Mouse (Mus musculus) CH12.LX (cell line): ENCODE data around the gene Irx2. TPM values are rescaled to one million over a fixed set of nuclear protein-coding genes. Genes with fewer than 3 reads are reported as not detected.

Source experiments
- DNase-seq: peaks from one replicate; pipeline ENCODE4 v3.0.0-alpha.2; 2013; ENCODE audit errors: extremely low read depth
- H3K27ac ChIP-seq: 2 replicates; pipeline ENCODE4 v1.5.1; 2012; ENCODE audit warnings: low read depth, mild to moderate bottlenecking, control low read depth, moderate library complexity; ENCODE audit not compliant: insufficient read depth
- H3K27me3 ChIP-seq: replicated peaks from 2 replicates; pipeline ENCODE3; 2012; ENCODE audit warnings: inconsistent platforms
- H3K36me3 ChIP-seq, 2 experiments: replicated peaks in 1 of 2; 2 replicates each; pipeline versions ENCODE3 to v1.6.1; 2012; ENCODE audit warnings: inconsistent platforms in 1 of 2, low read length in 1 of 2, mild to moderate bottlenecking in 1 of 2, mixed read lengths in 1 of 2, moderate library complexity in 1 of 2; ENCODE audit not compliant: control insufficient read depth in 1 of 2, insufficient read depth in 1 of 2
- H3K4me1 ChIP-seq, 2 experiments: 2 replicates each; pipeline ENCODE4 v1.6.1; 2012; ENCODE audit warnings: inconsistent platforms in 1 of 2, moderate library complexity in 1 of 2; ENCODE audit not compliant: insufficient read depth in 2 of 2, control insufficient read depth in 1 of 2
- H3K4me2 ChIP-seq: 2 replicates; pipeline ENCODE4 v1.6.1; 2012; ENCODE audit warnings: low read depth, mild to moderate bottlenecking, control low read depth; ENCODE audit not compliant: poor library complexity, insufficient read depth, severe bottlenecking
- H3K4me3 ChIP-seq, 3 experiments: fragments of 150-350 bp in 1 of 3; sonication (generic) in 1 of 3; replicated peaks in 1 of 3; 2 replicates each; pipeline versions ENCODE3 to v1.5.1; 2011 to 2012; ENCODE audit warnings: low read depth in 2 of 3, low read length in 2 of 3, mild to moderate bottlenecking in 2 of 3, moderate library complexity in 2 of 3, control low read depth in 1 of 3, improper control_type of control experiment in 1 of 3, inconsistent platforms in 1 of 3, mixed read lengths in 1 of 3; ENCODE audit not compliant: poor library complexity in 1 of 3
- H3K79me2 ChIP-seq: replicated peaks from 2 replicates; pipeline ENCODE4 v1.6.1; 2012; ENCODE audit warnings: mild to moderate bottlenecking, moderate library complexity; ENCODE audit not compliant: control insufficient read depth, poor library complexity, insufficient read depth, severe bottlenecking; ENCODE audit errors: extremely low read depth
- H3K9ac ChIP-seq: 2 replicates; pipeline ENCODE4 v1.6.1; 2012; ENCODE audit warnings: low read depth, mild to moderate bottlenecking, control low read depth, moderate library complexity; ENCODE audit not compliant: insufficient read depth
- H3K9me3 ChIP-seq: replicated peaks from 2 replicates; pipeline ENCODE3; 2012; ENCODE audit warnings: low read length, inconsistent platforms, mixed read lengths
- BHLHE40 ChIP-seq: IDR thresholded peaks from 2 replicates; pipeline ENCODE4 v1.6.1; 2011; ENCODE audit warnings: mild to moderate bottlenecking, low read depth, low read length, improper control_type of control experiment
- CHD1 ChIP-seq: IDR thresholded peaks from 2 replicates; pipeline ENCODE4 v1.6.1; 2012; ENCODE audit warnings: low read depth, low read length, improper control_type of control experiment, inconsistent platforms
- CHD2 ChIP-seq: IDR thresholded peaks from 2 replicates; pipeline ENCODE4 v1.6.1; 2011; ENCODE audit warnings: low read length, improper control_type of control experiment
- CTCF ChIP-seq, 2 experiments: IDR thresholded peaks in 1 of 2; conservative IDR thresholded peaks in 1 of 2; 2 replicates each; pipeline ENCODE4 v1.5.1; 2011 to 2012; ENCODE audit warnings: low read depth in 2 of 2, low read length in 2 of 2, improper control_type of control experiment in 1 of 2, inconsistent platforms in 1 of 2, mild to moderate bottlenecking in 1 of 2, moderate library complexity in 1 of 2
- ELF1 ChIP-seq: IDR thresholded peaks from 2 replicates; pipeline ENCODE4 v1.6.1; 2014; ENCODE audit warnings: low read depth, mild to moderate bottlenecking, inconsistent platforms, low read length, improper control_type of control experiment
- ETS1 ChIP-seq: conservative IDR thresholded peaks from 2 replicates; pipeline ENCODE4 v1.6.1; 2012; ENCODE audit warnings: low read depth, mild to moderate bottlenecking, inconsistent platforms, low read length, improper control_type of control experiment, moderate library complexity
- JUN ChIP-seq: IDR thresholded peaks from 2 replicates; pipeline ENCODE4 v1.6.1; 2011; ENCODE audit warnings: low read depth, mild to moderate bottlenecking, low read length, improper control_type of control experiment, moderate library complexity; ENCODE audit not compliant: insufficient read depth
- MXI1 ChIP-seq: IDR thresholded peaks from 2 replicates; pipeline ENCODE4 v1.6.1; 2011; ENCODE audit warnings: mild to moderate bottlenecking, low read depth, low read length, improper control_type of control experiment
- MYC ChIP-seq: IDR thresholded peaks from 2 replicates; pipeline ENCODE4 v1.6.1; 2011; ENCODE audit warnings: low read depth, mild to moderate bottlenecking, improper control_type of control experiment, low read length
- NRF1 ChIP-seq: IDR thresholded peaks from 2 replicates; pipeline ENCODE4 v1.6.1; 2014; ENCODE audit warnings: low read depth, mild to moderate bottlenecking, inconsistent platforms, low read length, improper control_type of control experiment, moderate library complexity
- PAX5 ChIP-seq: IDR thresholded peaks from 2 replicates; pipeline ENCODE4 v1.6.1; 2012; ENCODE audit warnings: low read length, inconsistent platforms, mixed read lengths
- SIN3A ChIP-seq: IDR thresholded peaks from 2 replicates; pipeline ENCODE4 v1.6.1; 2012; ENCODE audit warnings: low read length, improper control_type of control experiment, inconsistent platforms
- SMC3 ChIP-seq: IDR thresholded peaks from 2 replicates; pipeline ENCODE4 v1.6.1; 2011; ENCODE audit warnings: low read depth, low read length, improper control_type of control experiment
- TBP ChIP-seq: conservative IDR thresholded peaks from 2 replicates; pipeline ENCODE4 v1.6.1; 2011; ENCODE audit warnings: low read depth, low read length, improper control_type of control experiment
- TCF12 ChIP-seq: IDR thresholded peaks from 2 replicates; pipeline ENCODE4 v1.6.1; 2014; ENCODE audit warnings: low read depth, mild to moderate bottlenecking, inconsistent platforms, low read length, improper control_type of control experiment
- UBTF ChIP-seq: IDR thresholded peaks from 2 replicates; pipeline ENCODE4 v1.6.1; 2012; ENCODE audit warnings: low read depth, mild to moderate bottlenecking, inconsistent platforms, low read length, improper control_type of control experiment, moderate library complexity
- USF1 ChIP-seq: IDR thresholded peaks from 2 replicates; pipeline ENCODE4 v1.6.1; 2014; ENCODE audit warnings: low read depth, mild to moderate bottlenecking, inconsistent platforms, low read length, improper control_type of control experiment
- ZKSCAN1 ChIP-seq: IDR thresholded peaks from 2 replicates; pipeline ENCODE4 v1.6.1; 2012; ENCODE audit warnings: low read depth, inconsistent platforms, low read length, improper control_type of control experiment, borderline replicate concordance
- ZMIZ1 ChIP-seq: IDR thresholded peaks from 2 replicates; pipeline ENCODE4 v1.6.1; 2012; ENCODE audit warnings: low read depth, mild to moderate bottlenecking, inconsistent platforms, low read length, improper control_type of control experiment
- dilution Hi-C: fragments of 300-500 bp; cut with MboI; formaldehyde crosslinking; loops from 2 replicates; pipeline ENCODE4 v1.14.3; 2020; ENCODE audit warnings: low sequenced_read_pairs; ENCODE audit not compliant: extremely low pct_unique_long_range_greater_than_20kb, extremely low pct_ligation_motif_present
- in situ Hi-C: fragments of 300-500 bp; cut with MboI; formaldehyde crosslinking; loops from 3 replicates; pipeline ENCODE4 v1.14.3; 2019; ENCODE audit warnings: low sequenced_read_pairs, low pct_ligation_motif_present, low pct_unique_long_range_greater_than_20kb, mixed read lengths
- polyA plus RNA-seq: library from polyadenylated mRNA; unstranded; fragments of >175 nt; gene quantifications from 2 replicates; pipeline ENCODE4 v1.2.1, GENCODE M21; 2012; ENCODE audit warnings: low read depth; ENCODE audit not compliant: insufficient read length
- total RNA-seq, 2 experiments: library from RNA; depleted of rRNA; stranded (reverse); fragments of 300-350 nt in 1 of 2; fragments of >200 nt in 1 of 2; gene quantifications; 2 replicates each; pipeline ENCODE4 v1.2.3; 2012 to 2014

Irx2 gene
- total and polyA plus RNA-seq, 3 experiments: not detected

- H3K36me3 ChIP-seq: no peaks in the 10 kb centered on the region
- no peaks in the 10 kb centered on the region for H3K27me3 ChIP-seq
- H3K9me3 ChIP-seq: peaks cover 69% of the 10 kb centered on the region
- no peak overlapping the region for H3K9ac ChIP-seq
- no peaks in the 10 kb centered on the region for H3K4me1 ChIP-seq
- in situ Hi-C loops: no loop called here
- no peak for DNase-seq
- no peak overlapping the region for H3K4me2 ChIP-seq
- TF ChIP-seq PAX5 (no peak), NRF1 (no peak), ZMIZ1 (no peak), CHD2 (no peak), TBP (no peak), UBTF (no peak), CHD1 (no peak)
- TF ChIP-seq, all 38 proteins: peak for 0
- Histone ChIP-seq H3K79me2 (no peaks in the 10 kb centered on the region), H3K4me3 (no peak overlapping the region), H3K27ac (no peak overlapping the region)
- dilution Hi-C loops: no loop called here
Observed at GRCm38 (mm10) chr13:72608706-72609105, 19.9 kb upstream of the Irx2 start.

DNA sequence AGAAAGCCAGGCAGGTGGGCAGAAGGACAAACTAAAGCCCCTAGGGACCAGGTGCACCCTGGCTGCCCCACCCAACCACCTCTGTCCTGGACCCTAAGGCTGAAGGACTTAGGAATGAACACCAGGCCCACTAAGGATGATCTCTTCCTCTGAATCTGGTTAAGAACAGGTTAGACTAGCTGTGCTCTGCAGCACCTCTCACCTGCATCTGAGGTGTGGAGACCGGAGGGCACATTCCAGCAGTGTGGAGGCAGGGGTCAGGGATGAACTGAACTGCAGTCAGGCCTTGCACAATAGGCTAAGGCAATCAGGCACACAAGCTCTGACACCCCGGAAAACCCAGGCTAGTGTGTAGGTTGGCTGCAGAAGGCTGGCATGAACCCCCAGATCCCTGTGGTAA, 18.3 kb upstream of the Irx2 start:
- Histone ChIP-seq H3K9ac (no peak overlapping the region), H3K27ac (no peak overlapping the region), H3K27me3 (no peaks in the 10 kb centered on the region), H3K79me2 (no peaks in the 10 kb centered on the region), H3K36me3 (no peaks in the 10 kb centered on the region), H3K4me1 (no peaks in the 10 kb centered on the region), H3K4me2 (no peak overlapping the region), H3K4me3 (no peak overlapping the region), H3K9me3 (peaks cover 69% of the 10 kb centered on the region)
- in situ Hi-C loops: no loop called here
- TF ChIP-seq CTCF (conservative IDR thresholded peaks at IDR 0.05 in 1 of 2, IDR thresholded peaks at IDR 0.05 in 1 of 2; ENCODE audit: low read depth in 2 of 2, low read length in 2 of 2): no peak
- no peak for TF ChIP-seq ZMIZ1
- no peak for TF ChIP-seq MYC
- TF ChIP-seq ETS1: no peak
- TF ChIP-seq BHLHE40: no peak
- no peak for TF ChIP-seq ZKSCAN1
- DNase-seq: no peak
- dilution Hi-C loops: no loop called here

- no peaks in the 10 kb centered on the region for H3K36me3 ChIP-seq
- no peak for TF ChIP-seq MXI1
- no peak for TF ChIP-seq TCF12
- no peak for TF ChIP-seq TBP
- no peak for TF ChIP-seq SIN3A
- no peak for TF ChIP-seq JUN
- no peak for TF ChIP-seq BHLHE40
- no peak for TF ChIP-seq ELF1
- no peak for TF ChIP-seq ZMIZ1
- no peak for TF ChIP-seq USF1
- TF ChIP-seq SMC3: no peak
- no peak for DNase-seq
- no peak overlapping the region for H3K4me2 ChIP-seq
- in situ Hi-C loops: no loop called here
- dilution Hi-C loops: no loop called here
- no peaks in the 10 kb centered on the region for H3K79me2 ChIP-seq
- H3K9me3 ChIP-seq: peaks cover 71% of the 10 kb centered on the region
- H3K4me1 ChIP-seq: no peaks in the 10 kb centered on the region
- no peak overlapping the region for H3K9ac ChIP-seq
- no peaks in the 10 kb centered on the region for H3K27me3 ChIP-seq
- no peak overlapping the region for H3K4me3 ChIP-seq
- H3K27ac ChIP-seq: no peak overlapping the region
Observed at GRCm38 (mm10) chr13:72623926-72624846, 4.4 kb upstream of the Irx2 start.
